Mouse (Mus musculus) heart, postnatal 36 days (tissue): ENCODE measurements around the gene Mapk8ip3. TPM values are rescaled to one million over a fixed set of nuclear protein-coding genes. Genes with fewer than 3 reads are reported as not detected.

ENCODE experiments used
- DNase-seq, 2 experiments: peaks; one replicate each; pipeline ENCODE4 v3.0.0; 2021 to 2022
- intact Hi-C: fragments of 180-260 bp; cut with DNase I; formaldehyde crosslinking; loops from one replicate; pipeline ENCODE4 v1.15.1; 2025
- total RNA-seq, 2 experiments: library from RNA; stranded (reverse); gene quantifications; 2 replicates each; pipeline ENCODE4 v1.2.3; 2021

The Mapk8ip3 gene
- total RNA-seq, 2 experiments from 2014 or later: 58.9 to 63.0 TPM

DNA sequence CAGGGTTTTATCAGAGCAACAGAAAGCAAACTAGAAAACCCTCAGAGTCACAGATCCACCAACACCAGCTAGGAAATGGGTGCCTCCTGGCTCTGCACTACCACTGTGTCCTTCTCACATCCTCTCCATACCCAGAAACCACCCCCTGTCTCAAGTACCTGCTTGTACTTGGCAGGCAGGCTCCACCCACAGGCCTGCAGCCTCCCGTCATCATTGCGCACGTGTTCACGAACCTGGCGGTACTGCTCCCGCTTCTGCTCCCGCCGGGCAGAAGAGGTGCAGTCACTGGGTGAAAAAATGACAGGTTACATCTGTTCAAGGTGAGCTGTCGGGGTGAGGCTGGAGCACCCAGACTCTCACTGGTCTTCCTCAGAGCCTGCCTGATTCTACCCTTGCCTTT lies 33.0 kb downstream of the Mapk8ip3 start:
- intact Hi-C loops: no loop called here
- DNase-seq: no peak

DNA sequence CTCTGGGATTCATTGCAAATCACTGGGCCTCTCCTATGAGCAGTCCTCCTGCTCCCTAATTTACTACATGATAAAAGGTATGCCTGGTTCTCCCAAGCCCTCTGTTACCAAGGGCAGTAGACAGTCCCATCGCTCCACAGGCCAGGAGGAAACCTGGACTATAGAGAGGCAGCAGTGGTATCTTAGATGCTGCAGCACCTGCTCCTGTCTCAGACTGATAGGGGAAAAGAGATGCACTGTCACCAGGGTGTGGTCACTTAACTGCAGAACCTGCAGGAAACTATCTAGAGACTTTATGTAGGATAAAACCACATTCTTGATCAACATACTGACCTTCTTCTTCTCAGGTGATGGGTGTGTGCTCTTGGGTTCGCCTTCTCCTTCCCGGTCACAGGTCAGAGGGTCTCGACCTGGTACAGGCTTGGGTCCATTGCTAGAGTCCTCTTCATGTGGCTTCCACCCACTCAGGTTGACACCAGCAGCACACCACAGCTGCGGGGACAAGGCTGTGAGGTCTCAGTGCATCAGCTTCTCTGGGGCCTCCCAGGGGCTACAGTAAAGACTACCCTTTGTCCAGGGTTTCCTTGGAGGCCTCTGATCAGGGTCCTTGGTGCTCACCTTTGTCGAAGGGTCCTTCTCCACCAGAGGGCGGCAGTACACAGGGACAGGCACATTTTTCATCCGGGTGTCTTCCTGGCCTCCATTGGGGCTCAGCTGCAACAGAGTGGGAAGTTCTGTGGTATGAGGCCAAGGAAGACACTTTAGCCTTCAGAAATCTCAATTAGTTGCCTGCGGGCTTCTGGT lies 33.9 kb downstream of the Mapk8ip3 start:
- DNase-seq: no peak

DNA sequence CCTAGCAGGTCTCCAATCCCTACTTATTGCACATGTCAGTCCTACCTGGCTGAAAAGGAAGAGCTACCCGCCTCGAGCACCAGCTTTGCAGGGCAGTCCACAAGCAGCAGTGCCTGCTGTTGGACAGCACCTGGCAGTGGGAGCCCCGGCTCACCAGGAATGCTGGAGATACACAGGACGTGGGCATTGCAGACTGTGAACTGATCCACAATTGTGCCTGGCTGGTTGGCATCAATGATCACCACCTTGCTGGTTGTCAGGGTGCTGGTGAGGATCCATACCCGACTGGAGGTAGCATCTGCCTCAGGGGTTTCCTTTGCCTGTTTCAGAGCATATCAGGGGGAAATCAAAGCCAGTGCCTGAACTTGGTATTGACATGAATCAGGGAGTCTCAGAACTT lies 34.7 kb downstream of the Mapk8ip3 start:
- intact Hi-C loops: no loop called here
- DNase-seq: no peak

More for the DNA sequence above, 33.9 kb downstream of the Mapk8ip3 start:
- intact Hi-C loops: no loop called here

DNA sequence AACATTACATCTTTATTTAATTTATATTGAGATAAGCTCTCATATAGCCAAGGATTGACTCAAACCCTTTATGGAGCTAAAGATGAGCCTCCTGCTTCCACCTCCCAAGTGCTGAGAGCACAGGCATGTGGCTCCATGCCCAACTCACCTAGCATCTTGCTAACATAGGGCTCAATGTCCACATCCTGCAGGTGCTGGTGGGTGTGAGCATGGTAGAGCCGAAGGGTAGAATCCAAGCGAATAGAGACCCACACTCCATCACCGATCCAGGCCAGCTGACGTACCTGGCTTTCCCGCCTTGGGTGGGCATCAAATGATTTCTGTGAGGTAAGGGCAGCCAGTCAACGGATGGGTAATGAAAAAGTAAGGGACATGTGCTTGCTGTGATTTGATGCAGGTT lies 36.8 kb downstream of the Mapk8ip3 start:
- no peak for DNase-seq
- intact Hi-C loops: no loop called here

DNA sequence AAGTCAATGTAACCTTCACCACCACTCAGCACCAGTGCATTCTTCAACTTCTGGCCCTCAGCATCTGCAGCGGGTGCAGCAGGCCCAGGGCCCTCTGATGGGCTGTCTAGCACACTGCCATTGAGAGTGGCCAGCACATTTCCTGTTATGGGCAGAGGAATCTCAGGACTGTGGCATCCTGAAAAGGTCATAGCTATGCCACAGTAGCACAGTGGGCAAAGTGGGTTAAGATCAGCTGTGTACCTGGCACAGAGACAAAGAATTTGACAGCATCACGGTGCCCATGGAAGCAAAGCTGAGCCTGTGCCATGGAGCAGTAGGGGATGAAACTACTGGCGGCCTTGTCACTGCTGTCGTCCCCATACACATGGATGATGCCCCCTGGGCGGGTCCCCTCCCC lies 37.6 kb downstream of the Mapk8ip3 start:
- intact Hi-C loops: loop anchor here (10.0 kb wide), 1 partner anchor 484 kb away; the partner anchor contains the start of gene Rnps1
- peak in 1 of 2 experiments; percentile 26 for DNase-seq

DNA sequence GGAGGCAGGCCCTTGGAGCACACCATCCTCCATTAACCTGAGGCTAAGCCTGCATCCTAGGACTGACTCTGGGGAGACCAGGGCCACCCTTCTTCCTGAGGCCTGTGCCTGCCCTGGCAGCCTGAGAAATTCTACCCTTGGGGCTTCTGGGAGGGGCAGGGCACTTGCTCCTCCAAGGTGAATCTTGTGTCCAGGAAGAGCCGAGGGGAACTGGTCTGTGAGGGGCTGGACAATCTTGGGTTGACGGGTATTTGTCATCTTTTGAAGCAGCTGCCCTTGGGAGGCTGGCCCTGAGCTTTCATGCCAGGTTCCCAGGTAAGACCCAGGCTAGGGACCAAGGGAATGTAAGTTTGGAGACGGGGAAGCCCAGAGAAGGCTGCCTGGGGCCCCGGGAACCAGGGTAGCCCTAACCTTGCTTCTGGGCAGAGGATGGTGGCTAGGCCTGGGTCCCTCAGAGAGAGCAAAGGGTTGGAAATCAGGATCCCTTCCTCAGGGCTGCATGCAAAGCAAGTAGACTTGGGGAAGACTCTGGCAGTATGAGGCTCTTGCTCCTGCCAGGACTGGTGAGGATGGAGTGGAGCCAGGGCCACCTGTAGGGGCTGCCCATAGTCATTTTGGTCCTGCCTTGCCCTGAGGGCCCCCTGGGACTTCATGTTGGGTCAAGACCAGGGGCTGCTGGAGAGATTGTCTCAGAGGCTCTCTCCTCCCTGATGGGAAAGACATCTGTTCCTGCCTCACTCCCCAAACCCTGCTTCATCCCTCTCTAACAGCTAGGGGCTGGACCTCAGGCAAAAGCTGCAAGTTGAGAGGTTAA lies 38.5 kb downstream of the Mapk8ip3 start:
- intact Hi-C loops: loop anchor here (10.0 kb wide), 1 partner anchor 483 kb away; the partner anchor contains the start of gene Rnps1
- DNase-seq: no peak

DNA sequence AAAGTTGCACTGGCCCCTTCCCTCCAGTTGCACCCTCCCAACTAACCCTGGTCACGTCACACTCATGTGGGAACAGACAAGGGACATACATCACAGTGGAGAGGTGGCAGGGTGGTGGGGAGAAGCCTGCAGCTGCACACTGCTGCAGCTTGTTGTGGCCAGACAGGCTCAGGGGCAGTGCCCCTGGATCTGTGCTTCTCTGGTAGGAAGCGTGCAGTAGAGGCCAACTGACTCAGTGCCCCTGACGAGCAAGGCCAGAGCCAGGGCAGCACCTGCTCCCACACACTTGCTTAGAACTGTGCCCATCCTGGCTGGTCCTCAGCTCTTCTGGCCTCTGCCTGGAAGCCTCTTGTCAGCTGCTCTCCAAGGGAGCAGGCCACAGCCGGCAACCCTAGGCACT lies 39.2 kb downstream of the Mapk8ip3 start:
- intact Hi-C loops: loop anchor here (10.0 kb wide), 1 partner anchor 483 kb away; the partner anchor contains the start of gene Rnps1
- DNase-seq: no peak

DNA sequence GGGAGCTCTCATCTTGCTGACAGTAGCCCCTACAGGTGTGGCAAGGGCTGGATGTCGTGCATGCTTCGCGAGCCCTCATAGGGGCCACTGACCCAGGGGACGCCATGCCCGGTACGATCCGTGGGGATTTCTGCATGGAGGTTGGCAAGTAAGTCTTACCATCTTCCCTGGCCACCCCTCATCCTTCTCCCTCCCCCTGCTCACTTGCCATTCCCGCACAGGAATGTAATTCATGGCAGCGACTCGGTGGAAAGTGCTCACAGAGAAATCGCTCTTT lies 39.8 kb downstream of the Mapk8ip3 start:
- DNase-seq: no peak
- intact Hi-C loops: loop anchor here (10.0 kb wide), 1 partner anchor 482 kb away; the partner anchor contains the start of gene Rnps1

DNA sequence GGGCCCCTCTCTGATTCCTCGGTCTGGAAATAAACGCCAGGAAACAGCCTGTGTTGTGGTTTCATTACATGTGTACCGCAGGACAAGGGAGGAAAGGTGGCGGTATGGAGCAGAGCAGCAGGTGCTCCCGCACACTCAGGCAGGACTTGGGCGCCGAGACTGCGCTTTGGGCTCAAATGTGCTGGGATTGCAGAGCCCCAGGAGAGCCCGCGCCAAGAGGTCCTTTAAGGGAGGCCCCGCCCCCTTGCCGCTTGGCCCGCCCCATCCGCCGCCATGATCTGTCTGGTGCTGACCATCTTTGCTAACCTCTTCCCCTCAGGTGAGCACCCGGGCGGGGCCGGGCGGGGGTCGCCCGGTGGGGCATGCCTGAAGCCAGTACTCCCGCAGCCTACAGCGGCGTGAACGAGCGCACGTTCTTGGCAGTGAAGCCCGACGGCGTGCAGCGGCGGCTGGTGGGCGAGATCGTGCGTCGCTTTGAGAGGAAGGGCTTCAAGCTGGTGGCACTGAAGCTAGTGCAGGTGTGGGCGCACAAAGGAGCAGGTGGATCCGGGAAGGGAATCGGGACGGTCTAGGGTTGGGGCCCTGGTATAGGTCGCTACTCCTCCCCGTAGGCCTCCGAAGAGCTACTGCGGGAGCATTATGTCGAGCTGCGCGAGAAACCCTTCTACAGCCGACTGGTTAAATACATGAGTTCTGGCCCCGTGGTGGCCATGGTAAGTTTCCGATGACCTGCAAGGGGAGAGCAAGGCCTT lies 40.4 kb downstream of the Mapk8ip3 start, which contains the start of gene Nme3:
Nme3 (plus strand) TSS at position 260 of the 752 bp plus-strand sequence.
- intact Hi-C loops: loop anchor here (10.0 kb wide), 1 partner anchor 482 kb away; the partner anchor contains the start of gene Rnps1
- DNase-seq: peak; percentile 75

DNA sequence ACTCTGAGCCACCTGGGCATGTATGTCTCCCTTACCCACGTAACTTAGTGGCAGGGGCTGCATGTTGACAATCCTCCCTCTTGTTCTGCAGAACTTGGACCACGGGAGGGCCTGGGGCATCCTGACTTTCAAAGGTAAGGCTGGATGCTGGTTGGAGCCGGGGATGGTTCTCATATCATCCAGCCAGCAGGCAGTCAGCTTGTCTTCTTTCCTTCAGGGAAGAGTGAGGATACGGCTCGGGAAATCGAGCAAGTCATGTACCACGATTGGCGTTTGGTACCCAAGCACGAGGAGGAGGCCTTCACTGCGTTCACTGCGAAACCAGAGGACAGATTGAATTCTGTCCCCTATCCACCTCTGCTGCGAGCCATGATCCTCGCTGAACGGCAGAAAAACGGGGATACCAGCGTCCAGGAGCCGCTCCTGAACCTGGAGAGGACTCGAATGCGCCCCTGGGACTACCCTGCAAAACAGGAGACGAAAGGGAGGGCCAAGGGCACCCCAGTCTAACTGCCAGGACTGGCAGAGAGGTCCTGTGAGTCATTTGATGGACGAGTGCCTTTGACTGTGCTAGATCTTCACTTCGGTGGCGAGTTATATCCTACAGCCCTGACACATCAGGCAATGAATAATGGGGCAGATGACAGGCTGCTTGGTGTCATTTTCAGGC lies 41.1 kb downstream of the Mapk8ip3 start:
- intact Hi-C loops: loop anchor here (10.0 kb wide), 1 partner anchor 481 kb away; the partner anchor contains the start of gene Rnps1
- no peak for DNase-seq

DNA sequence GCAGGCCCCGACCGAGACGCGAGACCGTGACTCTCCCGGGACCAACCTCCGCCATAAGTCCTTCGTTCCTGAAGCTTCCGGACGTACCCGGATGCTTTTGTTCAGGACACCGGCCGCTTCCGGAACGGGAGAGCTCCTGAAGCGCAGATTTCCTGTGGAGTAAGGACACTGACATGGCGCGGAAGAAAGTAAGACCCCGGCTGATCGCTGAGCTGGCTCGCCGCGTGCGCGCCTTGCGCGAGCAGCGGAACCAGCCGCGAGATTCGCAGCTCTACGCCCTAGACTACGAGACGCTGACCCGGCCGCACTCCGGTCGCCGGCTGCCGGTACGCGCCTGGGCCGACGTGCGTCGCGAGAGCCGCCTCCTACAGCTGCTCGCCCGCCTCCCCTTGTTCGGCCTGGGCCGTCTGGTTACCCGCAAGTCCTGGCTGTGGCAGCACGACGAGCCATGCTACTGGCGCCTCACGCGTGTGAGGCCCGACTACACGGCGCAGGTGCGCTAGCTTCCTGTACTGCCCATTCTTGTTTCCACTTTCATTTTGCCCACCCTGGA lies 41.7 kb downstream of the Mapk8ip3 start, which contains the start of the genes Eme2 and Mrps34:
Eme2 (minus strand) TSS at position 93 of the 553 bp plus-strand sequence.
Mrps34 (plus strand) TSS at position 122 of the 553 bp plus-strand sequence.
- intact Hi-C loops: loop anchor here (10.0 kb wide), 1 partner anchor 480 kb away; the partner anchor contains the start of gene Rnps1
- peak; percentile 82 to 85 for DNase-seq

DNA sequence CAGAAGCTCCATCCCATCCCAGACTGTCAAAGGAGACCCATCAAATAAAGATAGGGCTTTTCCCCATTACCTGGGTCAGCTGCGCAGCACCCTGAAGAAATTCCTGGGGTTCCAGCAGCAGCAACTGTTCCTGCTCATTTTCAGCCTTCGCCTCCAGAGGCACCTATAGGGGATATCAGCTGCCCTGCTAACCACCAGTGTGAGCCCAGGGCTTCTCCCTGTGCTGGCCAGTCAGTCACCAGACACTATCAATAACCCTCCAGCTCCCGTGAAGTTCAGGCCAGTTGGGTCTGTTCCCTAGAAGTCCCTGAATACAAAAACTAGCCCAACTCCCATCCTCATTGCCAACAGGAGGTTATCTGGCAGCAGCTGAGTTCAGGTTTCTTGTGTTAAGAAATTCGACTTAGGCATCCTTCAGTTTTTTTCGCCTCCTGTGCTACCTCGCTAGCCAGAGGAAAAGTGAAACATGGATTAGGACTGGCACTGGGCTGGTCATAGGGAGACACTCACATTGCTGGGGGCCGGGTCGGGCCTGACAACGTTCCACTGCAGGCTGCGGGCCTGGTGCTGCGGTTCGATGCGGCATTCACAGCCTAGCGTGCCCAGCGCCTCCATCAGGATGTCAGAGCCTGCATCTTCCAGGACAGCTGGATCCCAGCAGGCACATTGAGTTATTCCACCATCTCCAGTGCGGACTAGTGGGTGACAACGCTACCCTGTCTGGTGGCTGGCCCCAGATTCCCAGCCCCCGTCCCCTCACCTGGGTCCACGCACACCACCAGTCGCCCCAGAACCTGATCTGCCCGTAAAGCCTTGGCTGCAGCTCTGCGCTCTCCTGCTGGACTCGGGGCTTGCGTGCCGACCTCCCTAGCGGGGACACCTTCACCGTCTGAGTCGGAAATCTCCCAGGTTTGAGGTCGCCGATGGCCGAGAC lies 42.4 kb downstream of the Mapk8ip3 start:
- intact Hi-C loops: loop anchor here (10.0 kb wide), 1 partner anchor 480 kb away; the partner anchor contains the start of gene Rnps1
- no peak for DNase-seq

DNA sequence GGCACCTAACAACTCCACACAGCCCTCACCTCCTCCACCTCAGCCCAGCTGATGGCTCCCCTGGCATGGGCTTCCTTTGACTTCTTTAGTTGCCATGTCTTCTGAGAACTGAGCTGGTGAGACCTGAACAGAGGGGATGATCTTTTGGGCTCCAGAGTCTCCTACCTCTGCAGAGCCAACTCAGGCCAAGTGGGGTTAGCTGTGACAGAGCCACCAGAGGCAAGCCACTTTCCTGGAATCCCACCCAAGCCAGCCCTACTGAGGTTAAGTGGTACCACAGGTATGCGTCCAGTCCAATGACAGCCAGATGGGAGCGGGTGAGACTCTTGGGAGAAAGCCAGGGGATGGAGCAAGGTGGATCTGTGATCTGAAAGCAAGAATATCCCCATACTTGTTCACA lies 43.5 kb downstream of the Mapk8ip3 start:
- no peak for DNase-seq
- intact Hi-C loops: loop anchor here (10.0 kb wide), 1 partner anchor 478 kb away; the partner anchor contains the start of gene Rnps1

DNA sequence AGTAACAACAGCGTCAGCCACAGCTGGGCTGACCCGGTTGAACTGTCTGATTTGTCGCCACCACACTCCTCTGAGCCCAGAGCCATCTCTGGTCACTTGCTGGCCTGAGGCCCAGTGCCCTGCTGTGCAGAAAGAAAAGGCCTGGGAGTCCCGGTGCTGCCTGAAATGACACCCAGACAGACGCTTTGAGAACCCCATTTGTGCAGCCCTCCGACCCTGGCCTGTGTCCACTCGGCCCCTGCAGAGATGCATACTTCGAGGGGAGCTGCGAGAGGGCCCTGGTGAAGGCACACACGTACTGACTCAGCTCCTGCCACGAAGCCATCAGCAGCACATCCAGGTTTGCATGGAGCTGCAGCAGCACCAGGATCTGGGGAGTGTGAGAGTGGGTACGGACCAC lies 44.0 kb downstream of the Mapk8ip3 start:
- no peak for DNase-seq

DNA sequence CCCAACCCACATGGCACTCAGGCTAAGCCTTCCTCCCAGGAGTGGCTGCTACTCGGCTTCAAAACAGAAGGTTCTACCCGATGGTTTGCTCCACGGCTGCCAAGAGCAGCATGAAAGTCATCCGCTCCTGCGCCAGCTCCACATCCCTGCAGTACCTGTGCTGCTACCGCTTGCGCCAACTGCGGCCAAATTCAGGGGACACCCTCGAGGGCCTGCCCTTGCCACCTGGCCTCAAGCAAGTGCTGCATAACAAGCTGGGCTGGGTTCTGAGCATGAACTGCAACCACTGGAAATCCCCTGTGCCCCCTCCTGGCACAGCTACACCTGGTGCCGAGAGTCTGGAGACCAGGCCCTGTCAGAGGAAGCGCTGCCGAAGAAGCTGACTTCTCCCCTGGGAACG lies 45.5 kb downstream of the Mapk8ip3 start:
- DNase-seq: no peak
- intact Hi-C loops: loop anchor here (10.0 kb wide), 1 partner anchor 477 kb away; the partner anchor contains the start of gene Rnps1

More for the DNA sequence above, 44.0 kb downstream of the Mapk8ip3 start:
- intact Hi-C loops: loop anchor here (10.0 kb wide), 1 partner anchor 478 kb away; the partner anchor contains the start of gene Rnps1

DNA sequence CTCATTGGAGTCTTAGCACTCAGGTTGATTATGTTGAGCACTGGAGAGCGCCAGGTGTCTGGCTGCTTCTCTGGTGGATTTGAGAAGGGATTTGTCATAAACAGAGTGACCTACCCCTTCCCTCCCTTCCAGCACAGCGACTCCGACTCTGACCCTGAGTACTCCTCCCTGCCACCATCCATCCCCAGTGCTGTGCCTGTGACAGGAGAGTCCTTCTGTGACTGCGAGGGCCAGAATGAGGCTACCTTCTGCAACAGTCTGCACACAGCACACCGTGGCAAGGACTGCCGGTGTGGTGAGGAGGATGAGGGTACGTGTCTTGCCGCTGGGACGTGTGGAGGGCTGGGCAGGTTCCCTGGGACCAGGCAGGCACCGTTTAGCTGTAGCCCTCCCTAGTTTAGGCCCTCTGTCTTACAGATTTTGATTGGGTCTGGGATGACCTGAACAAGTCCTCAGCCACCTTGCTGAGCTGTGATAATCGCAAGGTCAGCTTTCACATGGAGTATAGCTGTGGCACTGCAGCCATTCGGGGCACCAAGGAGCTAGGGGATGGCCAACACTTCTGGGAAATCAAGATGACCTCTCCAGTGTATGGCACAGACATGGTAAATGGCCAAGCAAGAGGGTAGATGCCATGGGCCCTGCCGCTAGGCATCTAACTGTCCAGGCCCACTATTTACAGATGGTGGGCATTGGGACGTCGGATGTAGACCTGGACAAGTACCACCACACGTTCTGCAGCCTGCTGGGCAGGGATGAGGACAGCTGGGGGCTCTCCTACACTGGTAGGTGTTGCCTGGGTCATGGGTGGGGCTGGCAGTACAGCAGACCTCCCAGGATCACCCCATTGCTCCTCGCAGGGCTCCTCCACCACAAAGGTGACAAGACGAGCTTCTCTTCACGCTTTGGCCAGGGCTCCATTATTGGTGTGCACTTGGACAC lies 46.4 kb downstream of the Mapk8ip3 start:
- no peak for DNase-seq
- intact Hi-C loops: loop anchor here (10.0 kb wide), 1 partner anchor 476 kb away; the partner anchor contains the start of gene Rnps1

DNA sequence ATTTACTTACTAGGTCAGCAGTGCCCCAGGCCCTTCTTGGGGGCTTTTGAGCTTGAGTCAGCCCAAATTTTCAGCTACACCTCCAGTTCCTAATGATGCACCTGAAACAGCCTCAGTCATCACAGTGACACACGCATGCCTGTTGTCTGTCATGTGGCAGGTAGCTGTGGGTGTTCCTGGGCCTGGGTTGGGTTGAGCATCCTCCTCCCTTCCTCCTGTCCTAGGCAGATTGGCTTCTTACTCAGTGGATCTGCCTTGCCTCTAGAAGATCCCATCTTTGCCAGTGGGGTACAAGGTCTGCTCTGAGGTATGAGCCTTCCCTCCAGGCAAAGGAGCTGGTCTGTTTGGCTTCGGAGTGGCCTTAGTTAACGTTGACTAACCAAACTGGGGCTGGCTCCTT lies 47.9 kb downstream of the Mapk8ip3 start:
- intact Hi-C loops: no loop called here
- no peak for DNase-seq
